Mouse (Mus musculus): ENCODE results near the gene Erp27. TPM values are rescaled to one million over a fixed set of nuclear protein-coding genes. Genes with fewer than 3 reads are reported as not detected.

Gene Erp27
- total RNA-seq (2022): under 1 TPM in 2 of 4 experiments, not detected in 2; 0.44 to 0.57 TPM

DNA sequence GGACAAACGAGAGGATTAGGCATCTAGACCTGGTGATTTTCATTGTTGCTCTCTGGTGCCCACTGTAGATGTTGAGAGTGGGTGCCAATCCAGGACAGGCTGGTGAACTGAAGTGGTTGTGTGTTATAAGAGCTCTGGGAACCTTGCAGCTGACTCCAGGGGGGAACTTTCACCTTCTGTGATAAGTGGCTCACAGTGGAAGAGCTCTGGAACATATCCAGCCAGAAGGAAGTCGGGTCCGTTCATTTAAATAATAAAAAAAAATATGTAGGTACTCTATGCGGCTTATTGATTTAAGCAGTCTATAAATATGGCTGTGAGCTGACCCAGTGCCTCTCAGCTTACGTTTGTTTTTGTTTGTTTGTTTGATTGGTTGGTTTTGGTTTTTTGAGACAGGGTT is at the start of gene Erp27:
Gene Erp27 (minus strand): TSS at position 101 of the 400 bp plus-strand sequence.
- no peak for DNase-seq (ENCODE audit: low spot score)

DNA sequence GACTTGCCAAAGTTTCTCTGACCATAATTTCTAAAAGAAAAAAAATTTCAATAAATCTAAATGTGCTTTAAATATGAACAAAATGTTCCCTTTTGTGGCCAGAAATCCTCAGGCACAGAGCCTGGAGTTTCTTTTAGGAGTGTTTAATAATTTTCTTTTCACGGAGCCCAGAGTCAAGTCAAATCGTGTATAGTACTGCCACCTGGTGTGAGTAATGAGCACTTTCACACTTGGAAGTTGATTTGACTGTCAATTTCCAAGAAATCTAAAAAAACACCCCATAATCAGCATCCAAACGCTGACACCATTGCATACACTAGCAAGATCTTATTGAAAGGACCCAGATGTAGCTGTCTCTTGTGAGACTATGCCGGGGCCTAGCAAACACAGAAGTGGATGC is 46.9 kb upstream of the Erp27 start:
- peak; percentile 48 for DNase-seq (ENCODE audit: low spot score)

DNA sequence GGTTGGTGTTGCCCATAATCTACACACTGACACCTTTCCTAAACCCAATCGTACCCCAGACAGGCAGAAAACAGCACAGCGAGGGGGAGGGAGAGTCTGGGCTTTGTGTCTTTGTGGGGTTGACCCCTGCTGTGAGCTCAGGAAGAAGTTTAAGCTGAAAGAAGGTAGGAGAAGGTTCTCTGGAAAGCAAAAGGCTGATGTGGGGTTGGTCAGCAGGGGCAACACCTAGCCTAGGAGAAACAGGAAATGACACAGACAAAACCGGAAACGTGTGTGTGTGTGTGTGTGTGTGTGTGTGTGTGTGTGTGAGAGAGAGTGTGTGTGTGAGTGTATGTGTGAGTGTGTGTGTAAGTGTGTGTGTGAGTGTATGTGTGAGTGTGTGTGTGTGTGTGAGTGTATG is 45.5 kb upstream of the Erp27 start:
- DNase-seq (ENCODE audit: low spot score): no peak

DNA sequence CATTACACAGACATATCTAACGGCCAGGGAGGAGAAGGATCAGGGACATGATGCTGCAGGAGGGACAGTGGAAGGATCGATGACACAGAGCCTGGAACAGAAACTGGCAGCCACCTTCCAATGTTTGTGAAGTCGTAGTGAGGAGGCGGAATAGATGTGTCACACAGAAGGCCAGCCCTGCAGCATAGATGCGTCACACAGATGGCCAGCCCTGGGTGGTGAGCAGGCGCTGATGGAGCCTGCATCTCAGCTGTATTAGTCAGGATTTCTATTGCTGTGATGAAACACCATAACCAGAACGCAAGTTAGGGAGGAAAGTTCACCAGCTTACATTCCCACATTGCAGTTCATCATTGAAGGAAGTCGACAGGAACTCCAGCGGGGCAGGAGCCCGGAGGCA is 43.9 kb upstream of the Erp27 start:
- DNase-seq (ENCODE audit: low spot score): no peak

DNA sequence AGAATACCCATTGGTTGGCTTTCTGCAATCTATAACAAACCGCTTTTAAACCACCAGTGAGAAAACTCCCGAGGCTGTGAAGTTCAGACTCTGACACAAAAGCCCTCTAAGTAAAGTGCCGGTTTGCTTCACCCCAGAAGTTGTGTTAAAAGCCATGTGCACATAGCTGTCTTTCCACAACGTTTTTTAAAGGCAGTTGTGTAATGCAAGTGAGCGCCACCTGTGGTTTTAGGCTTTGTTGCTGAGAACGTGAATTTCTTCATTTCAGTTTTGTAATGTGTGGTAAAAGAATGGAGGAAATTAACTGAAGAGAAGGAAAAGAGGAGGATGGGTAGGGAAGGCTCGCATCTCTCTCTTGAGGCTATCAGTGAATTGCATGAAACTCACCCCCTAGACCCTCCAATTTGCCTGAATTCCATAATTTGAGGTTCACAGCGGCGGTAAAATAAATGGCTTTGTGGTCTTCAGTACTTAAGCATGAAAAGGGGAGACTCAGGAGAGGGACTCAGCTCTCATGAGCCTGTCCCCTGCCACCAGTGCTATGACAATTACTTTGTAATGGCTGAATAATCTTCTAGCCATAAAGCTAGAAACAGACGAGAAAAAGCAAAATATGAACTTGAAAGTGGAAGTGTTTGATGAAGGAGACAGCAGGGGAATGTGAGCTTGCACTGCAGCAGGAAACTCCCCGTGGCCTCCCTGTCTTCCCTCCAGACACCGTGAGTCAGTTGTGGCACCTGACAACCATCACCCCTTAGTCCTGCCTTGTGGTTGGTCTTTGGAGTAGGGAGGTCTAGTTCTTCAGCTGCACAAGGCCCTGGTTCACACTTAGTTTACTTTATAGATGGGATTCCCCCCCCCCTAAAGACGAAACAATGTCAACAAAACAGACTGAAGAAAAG is 42.9 kb upstream of the Erp27 start:
- no peak for DNase-seq (ENCODE audit: low spot score)

DNA sequence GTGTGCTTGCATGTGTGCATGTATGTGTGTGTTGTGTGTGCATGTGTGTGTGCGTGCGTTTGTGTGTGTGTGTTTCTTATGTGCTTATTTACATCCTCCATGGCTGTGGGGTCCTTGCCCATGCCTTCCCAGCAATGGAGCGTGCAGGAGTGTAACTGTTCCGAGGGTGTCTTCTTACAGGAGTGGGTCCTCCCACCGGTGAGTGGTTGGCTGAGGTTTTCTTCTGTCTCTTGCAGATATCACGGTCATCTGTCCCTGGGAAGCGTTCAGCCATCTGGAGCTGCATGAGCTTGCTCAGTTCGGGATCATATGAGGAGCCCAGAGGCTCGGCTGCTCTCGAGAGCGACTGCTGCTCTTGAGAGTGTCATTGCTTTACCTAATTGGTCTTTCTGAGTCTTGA is 41.0 kb upstream of the Erp27 start:
- no peak for DNase-seq (ENCODE audit: low spot score)

DNA sequence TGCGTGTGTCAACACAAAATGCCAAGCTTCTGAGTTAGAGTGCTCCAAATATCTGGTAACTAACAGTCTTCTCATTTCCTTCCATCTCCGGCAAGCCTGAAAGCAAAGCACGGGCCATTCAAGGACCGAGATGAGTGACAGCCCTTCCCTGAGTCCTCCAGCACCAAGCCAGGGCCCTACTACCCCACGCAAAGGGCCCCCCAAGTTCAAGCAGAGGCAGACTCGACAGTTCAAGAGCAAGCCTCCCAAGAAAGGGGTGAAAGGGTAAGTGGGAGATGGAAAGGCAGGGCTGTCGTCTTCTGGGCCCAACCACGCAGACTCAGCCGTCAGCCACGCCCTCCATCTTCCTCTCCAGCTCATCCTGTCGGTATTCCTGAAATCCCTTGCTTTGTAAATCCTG is 37.2 kb upstream of the Erp27 start:
- DNase-seq (ENCODE audit: low spot score): no peak

DNA sequence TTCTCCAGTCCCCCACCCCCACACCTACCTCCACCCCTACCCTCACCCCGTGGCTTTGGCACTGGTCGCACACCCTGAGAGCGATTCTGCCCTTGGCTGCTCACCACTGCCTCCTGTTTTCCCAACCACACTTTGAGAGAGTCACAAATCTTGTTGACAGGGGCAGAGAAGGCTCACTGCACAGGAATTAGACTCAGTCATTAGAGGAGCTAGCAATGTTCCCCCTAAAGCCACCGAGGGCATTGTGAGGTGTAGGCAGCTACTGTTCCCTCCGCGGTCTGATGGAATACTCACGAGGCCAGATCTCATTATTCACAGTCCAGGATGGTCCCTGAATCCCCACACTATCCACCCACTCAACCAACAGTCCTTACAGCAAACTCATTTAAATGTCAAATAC is 35.1 kb upstream of the Erp27 start:
- DNase-seq (ENCODE audit: low spot score): no peak

DNA sequence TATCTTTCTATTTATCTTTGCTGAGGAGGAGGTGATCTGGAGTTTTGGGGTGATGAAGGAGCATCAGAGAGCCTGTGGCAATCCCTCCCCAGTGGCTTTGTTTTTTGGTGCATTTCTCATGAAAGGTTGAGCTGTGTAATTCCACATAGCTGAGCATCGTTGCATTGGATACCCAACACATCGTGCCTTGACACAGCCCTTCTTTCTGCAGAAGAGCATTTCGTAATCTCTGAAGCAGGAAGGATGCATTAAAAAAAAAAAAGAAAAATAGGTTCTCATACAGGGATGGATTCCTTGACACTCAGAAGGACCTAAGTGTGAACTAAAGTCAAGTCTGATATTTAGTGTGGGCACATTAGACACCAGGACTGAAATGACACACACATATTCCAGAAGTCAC is 33.3 kb upstream of the Erp27 start:
- no peak for DNase-seq (ENCODE audit: low spot score)

DNA sequence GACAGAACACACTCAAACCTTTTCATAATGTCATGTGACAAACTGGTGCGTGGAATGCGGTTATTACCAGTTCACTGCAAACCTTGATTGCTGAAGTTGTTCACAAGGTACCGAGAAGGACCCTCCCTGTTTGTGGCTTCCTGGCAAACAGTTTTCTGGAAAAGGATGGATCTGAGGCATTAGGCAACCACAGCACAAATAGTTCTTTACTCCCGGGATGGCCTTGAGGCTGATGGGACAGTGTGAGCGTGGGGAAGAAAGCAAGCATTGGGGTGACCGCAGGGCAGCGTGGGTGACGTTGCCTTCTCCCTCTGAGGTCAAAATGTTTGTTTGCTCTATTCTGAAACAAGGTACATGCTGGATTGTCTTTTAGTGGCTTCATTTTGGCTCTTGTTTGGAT is 32.7 kb upstream of the Erp27 start:
- DNase-seq (ENCODE audit: low spot score): no peak

DNA sequence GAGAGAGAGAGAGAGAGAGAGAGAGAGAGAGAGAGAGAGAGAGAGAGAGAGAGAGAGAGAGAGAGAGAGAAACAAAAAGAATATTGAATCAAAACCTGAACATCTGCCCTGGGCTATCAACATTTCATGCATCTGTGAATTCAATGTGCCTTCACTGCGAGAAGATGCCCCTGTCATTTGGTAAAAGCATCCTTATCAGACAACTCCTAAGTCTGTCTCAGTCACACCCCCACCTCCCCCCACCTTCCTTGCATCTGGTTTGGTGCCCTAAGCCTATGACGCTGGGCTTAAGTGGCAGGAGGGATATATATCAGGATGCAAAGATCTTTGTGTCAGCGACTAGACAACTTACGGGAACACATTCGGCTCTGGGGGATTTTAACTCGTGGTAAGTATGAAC is 32.2 kb upstream of the Erp27 start:
- DNase-seq (ENCODE audit: low spot score): no peak

DNA sequence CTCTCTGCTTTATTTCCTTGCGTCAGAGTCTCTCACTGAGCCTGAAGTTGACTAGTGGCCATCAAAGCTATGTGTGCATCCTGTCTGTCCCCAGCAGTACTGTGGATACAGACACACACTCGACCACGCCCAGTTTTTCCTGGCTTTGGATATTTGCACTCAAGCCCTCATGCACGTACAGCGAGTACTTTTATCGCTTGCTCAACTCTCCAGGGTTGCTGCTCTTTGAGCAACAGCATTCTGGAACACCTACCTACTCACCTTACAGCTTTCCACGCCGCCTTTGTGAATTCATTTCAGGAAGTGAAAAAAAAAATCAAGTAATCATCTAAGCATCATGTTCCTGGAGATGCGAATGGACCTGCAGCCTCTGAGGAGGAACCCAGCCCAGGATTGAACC is 30.9 kb upstream of the Erp27 start:
- no peak for DNase-seq (ENCODE audit: low spot score)

DNA sequence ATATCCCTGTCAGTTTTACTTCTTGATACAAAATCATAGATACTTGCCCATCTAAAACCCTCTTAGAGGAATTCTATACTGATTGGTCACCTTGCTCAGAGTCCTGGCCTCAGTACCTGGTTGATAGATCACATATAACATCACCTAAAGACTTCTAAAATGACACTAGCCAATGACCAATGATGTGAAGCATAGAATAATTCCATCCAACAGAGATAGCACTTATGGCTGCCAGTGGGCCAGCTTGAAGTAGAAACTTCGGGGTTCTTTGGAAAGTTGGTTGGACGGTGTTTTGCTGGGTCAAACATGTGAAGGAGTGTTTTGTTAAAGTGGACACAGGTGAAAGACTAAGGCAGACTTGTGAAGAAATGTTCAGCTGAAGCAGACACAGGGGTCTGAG is 28.2 kb upstream of the Erp27 start:
- no peak for DNase-seq (ENCODE audit: low spot score)

DNA sequence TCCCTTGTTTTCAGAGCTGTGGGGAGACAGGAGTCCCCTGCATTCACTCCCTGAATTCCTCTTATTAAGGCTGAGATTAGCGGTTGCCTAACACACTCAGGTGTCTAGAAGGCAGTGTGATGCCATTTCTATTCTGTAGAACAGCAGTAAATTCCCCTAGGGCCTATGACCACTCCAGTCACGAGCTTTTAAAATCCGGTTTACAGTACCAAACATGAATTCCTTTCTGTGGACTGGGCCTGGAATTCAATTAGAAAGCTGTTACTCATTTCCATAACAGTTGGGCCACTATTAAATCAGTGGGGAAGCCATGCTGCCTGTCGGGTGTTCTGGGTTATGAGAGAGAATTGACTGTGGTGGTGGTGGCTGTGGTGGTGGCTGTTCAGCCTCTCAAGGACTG is 25.7 kb upstream of the Erp27 start:
- no peak for DNase-seq (ENCODE audit: low spot score)

DNA sequence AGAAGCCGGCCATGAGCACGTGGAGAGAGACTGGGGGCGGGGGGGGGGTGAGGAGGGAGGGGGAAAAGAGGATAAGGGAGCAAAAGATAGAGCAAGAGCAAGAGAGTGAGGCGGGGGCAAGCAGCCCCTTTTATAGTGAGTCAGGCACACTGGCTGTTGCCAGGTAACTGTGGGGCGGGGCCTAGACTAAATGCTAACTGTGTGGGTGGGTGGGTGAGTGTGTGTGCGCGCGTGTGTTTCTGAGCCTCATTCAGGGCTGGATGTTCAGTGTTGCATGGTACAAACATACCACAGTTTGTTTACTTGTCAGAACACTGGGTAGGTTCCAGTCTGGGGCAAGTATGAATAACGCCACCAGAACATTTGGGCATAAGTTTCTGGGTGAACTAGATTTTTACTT is 25.0 kb upstream of the Erp27 start:
- no peak for DNase-seq (ENCODE audit: low spot score)

DNA sequence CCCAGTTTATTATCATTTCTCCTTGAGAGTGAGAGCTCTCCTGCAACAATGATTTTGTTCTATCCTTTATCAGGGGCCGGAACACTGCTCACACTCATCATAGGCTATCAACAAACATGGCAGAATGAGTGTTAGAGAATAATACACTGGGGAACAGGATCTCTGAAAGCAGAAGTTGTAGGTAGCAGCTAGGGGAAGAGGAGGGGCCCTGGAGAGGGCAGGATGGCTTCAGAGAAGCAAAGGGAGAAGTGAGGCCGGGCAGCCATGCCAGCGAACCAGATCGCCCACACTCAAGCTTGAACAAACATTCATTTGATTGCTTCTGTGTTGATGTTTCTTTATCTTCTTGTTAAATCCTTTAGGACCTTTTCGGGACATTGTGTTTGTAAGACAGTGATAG is 24.3 kb upstream of the Erp27 start:
- DNase-seq (ENCODE audit: low spot score): no peak

DNA sequence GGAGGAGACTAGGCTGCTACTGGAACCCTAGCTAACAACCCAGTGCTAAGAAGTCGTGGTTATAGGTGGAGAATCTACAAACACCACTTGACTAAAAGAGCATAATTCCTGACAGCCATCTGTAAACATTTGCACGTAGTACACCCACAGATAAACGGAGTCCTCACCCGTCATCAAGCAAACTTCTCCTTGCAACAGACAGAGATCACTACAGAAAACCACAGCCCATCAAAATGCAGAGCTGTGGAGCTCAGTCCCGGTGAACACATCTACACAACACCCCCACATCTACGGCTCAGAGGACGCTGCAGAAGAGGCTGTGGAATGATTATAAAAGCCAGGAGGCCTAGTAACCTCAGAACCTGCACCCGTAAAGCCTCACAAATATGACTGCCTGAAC is 22.5 kb upstream of the Erp27 start:
- DNase-seq (ENCODE audit: low spot score): no peak

DNA sequence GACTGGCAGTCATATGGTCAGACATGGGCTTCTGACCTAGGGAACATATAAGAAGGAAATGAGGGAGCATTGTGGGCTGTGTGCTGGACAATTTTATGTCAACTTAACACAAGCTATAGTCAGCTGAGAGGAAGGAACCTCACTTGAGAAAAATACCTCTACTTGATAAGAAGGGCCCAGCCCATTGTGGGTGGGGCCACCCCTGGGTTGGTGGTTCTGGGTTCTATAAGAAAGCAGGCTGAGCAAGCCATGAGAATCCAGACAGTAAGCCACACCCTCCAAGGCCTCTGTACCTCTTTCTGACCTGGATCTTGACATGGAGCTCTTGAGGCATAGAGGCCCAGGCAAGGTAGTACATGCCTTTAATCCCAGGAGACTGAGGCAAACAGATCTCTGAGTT is 21.4 kb upstream of the Erp27 start:
- DNase-seq (ENCODE audit: low spot score): no peak

DNA sequence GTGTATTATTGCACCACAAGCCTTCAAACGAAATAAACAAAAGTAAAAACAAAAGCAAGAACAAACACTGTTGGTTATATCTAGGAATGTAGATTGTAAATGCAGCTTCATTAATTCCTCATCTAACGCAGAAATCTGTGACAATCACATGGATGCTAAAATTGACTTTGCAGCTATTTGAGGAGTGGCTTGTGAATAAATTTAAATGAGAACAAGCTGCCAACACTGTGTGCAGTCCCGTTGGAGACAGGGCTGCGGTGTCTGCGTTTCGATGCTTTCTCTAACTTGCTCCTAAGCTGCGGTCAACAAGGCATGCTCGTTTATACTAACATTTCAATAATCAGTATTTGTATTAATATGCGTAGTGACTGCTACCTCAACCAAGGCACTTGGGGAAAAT is 20.3 kb upstream of the Erp27 start:
- no peak for DNase-seq (ENCODE audit: low spot score)

DNA sequence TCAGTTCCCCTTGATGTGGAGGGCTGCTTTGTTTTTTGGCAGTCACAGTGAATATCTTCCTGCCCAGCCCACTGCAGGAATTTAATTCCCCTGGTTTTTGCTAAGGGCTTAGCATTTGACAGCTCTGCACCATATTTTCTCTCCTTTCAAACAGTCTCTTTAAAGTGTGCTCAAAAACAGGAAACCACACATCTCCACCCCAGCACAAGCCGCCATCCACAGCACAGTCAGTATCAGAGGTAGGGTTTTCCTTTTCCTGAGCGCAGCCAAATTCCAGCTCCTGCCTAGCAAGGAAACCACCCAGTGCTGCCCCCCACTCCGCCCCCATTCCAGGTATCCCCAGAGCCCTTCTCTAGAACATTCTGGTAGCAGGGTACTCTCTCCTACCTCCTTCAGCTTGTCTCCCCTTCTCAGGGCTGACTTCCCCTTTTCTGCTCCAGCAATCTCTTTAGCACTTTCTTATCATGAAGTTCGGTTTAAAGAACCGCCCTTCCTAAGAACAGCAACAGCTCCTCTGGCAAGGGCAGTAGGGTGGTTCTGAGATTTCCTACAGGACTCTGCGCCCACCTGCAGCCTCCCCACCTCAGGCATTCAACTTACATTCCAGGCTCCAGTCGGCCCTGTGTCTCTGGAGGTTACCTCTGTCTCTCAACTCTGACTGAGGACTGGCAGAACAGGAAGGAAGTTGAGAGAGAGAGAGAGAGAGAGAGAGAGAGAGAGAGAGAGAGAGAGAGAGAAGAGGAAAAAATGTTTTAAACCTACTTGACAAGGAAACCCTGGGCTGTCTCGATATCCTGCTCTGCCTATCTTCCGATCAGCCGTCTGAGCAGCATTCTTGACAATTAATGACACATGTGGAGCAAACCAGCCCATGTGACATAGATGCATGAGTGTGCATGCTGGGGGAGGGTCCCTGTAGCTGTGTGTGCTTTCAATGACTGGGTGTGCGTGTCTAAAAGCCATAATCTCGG is 19.4 kb upstream of the Erp27 start, which contains the start of gene Arhgdib:
Gene Arhgdib (minus strand): TSS at position 849 of the 971 bp plus-strand sequence.
- DNase-seq (ENCODE audit: low spot score): peak; percentile 58

DNA sequence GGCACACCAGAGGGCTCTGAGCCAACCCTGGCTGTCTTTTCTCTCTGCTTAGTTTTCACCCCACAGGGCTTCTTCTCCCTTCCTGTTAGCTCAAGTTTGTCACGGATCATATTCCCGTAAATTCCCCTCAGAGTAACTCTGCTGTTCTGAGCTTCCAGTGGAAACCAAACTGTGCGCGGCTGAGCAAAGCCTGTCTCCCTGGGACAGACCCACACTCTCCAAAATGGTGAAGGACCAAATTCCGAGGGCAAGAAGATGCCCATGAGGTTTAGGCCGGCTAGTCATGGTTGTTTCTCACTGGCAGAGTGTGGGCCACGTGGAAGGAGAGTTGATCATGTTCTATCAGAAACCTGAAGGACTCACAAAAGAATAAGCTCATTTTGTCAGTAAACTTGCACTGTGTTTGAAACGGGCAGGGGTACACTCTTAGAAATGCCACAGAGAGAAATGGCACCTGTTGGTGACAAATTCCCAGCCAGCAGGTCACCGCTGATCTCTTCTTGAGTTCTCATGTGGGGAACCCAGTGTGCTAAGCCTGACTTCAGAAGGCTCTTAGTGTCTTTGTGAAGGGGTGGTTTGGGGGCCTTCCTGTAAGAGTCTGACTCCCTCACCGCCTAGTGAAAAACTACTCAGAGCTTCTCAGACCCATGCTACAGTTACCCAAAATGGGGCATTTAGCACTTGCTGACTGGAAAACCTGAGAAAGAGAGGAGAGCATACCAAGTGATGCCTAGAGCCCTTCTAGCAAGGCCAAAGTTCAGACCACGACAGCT is 18.4 kb upstream of the Erp27 start:
- DNase-seq (ENCODE audit: low spot score): peak; percentile 34

Measured in heart, adult 8-10 months (tissue).